Mouse (Mus musculus): ENCODE results near the gene Opn4.

The Opn4 gene

DNA sequence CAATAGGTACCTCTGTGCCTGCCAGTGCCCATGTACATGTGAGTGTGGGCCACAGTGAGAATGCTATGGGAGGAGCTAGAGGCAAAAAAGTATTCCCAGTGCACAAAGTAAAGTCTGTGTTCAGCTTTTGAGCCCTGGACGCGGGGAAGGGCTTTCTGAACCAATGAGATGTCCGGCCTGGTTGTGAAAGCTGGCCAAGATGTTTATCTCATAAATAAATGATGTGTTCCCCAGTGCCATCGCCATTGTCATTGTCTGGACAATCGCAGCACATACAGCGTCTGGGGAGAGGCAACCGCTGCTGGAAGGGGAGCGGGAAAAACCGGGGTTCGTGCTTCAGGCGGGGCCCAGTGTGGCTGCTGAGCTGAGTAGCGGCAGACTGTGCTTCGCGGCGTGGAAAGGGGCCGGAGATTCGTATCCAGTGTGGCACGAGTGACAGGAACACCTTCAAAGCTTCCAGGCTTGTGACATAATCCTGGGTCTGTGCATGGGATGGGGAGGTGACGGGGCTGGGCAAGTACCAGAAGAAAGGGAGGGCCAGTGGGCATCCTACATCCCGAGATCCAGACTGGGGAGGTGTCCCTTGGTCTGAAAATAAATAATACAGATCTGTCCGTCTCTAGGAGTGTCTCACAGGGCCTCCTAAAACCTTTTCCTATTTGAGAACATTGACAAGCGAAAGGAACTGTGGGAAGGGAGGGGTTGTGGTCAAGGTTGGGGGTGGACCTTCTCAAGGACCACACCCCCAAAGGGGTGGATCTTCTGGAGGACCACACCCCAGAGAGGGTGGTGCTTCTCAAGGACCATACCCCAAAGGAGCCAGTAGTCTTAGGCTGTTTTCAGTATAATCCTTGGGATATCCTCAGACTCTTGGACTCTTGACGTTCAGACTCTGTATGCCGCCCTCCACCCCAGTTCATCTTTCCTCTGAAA, 8.9 kb downstream of the Opn4 start:
- DNase-seq (ENCODE audit: low spot score in 2 of 2) = no peak

- DNase-seq (ENCODE audit: low spot score in 2 of 2) = no peak
Measured at GRCm38 (mm10) chr14:34590017-34590570, 9.8 kb downstream of the Opn4 start.

GRCm38 (mm10) chr14:34589185-34589713, 10.7 kb downstream of the Opn4 start:
- DNase-seq (ENCODE audit: low spot score in 2 of 2) = no peak

GRCm38 (mm10) chr14:34588498-34588897, 11.4 kb downstream of the Opn4 start, which contains the start of gene Ldb3:
Gene Ldb3 (minus strand): TSS chr14:34588682.
- DNase-seq (ENCODE audit: low spot score in 2 of 2) = no peak

GRCm38 (mm10) chr14:34588005-34588404, 11.9 kb downstream of the Opn4 start:
- DNase-seq (ENCODE audit: low spot score in 2 of 2) = no peak

GRCm38 (mm10) chr14:34586871-34587270, 13.1 kb downstream of the Opn4 start:
- DNase-seq (ENCODE audit: low spot score in 2 of 2) = no peak

DNA sequence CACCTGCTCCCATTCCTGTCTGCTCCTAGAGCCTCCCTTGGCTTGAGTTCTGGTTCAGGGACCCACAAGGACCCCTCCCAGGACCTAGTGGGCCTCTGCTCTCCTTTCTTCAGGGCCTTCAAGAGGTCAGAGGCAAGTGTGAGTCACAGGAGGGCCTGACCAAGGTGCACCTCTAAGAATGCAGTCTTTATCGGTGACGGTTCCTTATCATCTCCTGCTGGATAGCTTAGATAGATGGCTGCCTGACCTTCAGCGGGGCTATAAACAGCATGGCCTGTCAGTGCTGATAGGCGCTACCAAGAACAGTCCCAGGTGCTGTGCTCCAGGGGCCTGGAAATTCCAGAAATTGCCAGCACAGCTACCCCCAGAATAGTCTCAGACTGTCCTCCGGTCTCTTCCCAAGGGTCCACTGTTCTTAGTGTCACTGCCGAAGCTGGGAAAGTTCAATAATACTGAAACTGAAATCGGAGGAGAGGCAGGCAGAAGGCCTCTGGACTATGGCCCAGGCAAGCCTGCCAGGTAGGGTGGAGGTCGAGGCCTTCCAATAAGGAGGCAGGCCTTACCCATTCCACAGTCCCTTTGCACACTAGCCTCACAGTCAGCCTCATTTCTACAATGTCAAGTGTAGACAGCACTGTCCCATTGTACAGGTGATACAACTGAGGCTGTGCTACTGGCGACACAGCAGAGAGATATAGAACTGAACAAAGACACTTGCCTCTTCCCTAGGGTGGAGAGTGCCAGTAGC, 14.4 kb downstream of the Opn4 start:
- peak in 1 of 2 experiments; percentile 38 for DNase-seq (ENCODE audit: low spot score in 2 of 2)

GRCm38 (mm10) chr14:34582740-34583427, 17.1 kb downstream of the Opn4 start:
- no peak for DNase-seq (ENCODE audit: low spot score in 2 of 2)

DNA sequence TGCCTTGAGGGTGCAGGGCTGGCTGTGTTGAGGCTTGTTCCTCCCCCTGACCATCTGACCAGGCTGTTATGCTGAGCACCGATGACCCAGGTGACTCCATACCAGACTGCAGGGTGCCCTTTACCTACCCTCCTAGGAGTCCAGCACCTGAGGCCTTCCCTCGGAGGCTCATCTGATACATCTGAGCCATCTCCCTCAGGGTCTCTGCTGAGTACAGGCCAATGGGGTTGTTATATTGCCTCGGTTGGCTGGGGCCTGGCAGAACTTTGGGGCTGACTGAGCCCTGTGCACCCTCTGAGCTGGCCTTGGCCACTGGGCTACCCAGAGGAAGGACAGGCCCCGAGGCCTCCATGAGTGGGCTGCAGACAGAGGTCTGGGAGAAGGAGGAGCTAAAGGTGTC, 23.1 kb downstream of the Opn4 start:
- no peak for DNase-seq (ENCODE audit: low spot score in 2 of 2)

DNA sequence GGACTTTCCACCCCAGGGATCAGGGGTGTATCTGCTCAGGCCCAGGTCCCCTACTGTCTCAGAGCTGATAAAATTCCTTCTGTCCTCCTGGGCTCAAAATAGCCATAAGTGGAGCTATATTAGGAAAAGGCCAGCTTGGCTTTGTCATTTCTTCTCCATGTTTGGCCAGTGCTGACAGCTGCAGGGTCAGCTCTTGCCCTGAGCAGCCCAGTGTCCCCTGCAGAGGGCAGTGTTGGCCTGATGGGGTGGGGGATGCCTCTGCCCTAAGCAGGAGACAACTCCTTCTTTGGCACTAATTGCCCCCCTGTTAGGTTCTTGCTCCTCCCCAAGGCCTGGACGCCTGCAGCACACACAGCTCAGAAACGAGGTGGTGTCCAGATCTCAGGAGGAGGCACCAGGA, 25.9 kb downstream of the Opn4 start:
- DNase-seq (ENCODE audit: low spot score in 2 of 2) = no peak

GRCm38 (mm10) chr14:34573348-34573913, 26.5 kb downstream of the Opn4 start:
- DNase-seq (ENCODE audit: low spot score in 2 of 2) = no peak

GRCm38 (mm10) chr14:34571610-34572387, 28.1 kb downstream of the Opn4 start:
- DNase-seq (ENCODE audit: low spot score in 2 of 2) = no peak

GRCm38 (mm10) chr14:34570903-34571302, 29.0 kb downstream of the Opn4 start:
- no peak for DNase-seq (ENCODE audit: low spot score in 2 of 2)

GRCm38 (mm10) chr14:34570294-34570693, 29.6 kb downstream of the Opn4 start:
- DNase-seq (ENCODE audit: low spot score in 2 of 2) = peak; percentile 77 to 83

GRCm38 (mm10) chr14:34569534-34570194, 30.3 kb downstream of the Opn4 start:
- DNase-seq (ENCODE audit: low spot score in 2 of 2) = no peak

DNA sequence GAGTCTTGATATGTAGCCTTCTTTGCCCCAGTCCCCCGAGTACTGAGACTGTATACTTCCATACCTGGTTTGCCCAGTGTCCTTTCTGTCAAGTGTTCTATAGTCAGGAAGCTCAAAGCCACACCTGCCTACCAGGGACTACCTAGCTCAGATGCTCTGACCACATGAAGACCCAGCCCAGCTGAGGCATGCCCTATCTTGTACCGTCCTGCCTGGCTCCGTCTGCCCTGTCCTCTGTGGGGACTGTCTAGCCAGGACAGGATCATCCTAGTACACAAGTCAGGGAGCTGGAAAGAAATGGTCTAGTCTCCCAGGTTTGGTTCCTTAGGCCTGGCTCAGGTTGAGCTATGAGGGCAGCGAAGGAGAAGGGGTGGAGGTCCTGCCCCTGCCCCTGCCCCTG, 31.3 kb downstream of the Opn4 start:
- no peak for DNase-seq (ENCODE audit: low spot score in 2 of 2)

GRCm38 (mm10) chr14:34567697-34568096, 32.2 kb downstream of the Opn4 start:
- DNase-seq (ENCODE audit: low spot score in 2 of 2) = no peak

DNA sequence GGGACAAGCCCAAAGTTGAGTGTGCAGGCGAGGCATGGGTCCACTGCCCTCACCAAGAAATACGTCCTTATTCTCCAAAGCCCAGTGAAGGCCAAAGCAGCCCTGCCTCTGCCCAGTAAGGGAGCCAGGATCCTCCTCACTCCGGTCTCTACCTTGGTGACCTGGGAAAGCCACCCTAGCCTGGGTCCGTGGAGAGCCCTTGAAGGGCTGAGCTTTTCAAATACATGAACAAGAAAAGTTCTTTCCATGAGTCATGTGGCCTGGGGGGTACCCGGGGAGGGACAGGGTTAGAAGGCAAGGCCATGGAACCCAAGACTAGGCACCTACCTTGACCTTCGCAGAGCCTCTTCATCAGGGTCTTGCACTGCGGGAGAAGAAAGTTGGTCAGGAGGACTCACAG, 33.4 kb downstream of the Opn4 start:
- no peak for DNase-seq (ENCODE audit: low spot score in 2 of 2)

DNA sequence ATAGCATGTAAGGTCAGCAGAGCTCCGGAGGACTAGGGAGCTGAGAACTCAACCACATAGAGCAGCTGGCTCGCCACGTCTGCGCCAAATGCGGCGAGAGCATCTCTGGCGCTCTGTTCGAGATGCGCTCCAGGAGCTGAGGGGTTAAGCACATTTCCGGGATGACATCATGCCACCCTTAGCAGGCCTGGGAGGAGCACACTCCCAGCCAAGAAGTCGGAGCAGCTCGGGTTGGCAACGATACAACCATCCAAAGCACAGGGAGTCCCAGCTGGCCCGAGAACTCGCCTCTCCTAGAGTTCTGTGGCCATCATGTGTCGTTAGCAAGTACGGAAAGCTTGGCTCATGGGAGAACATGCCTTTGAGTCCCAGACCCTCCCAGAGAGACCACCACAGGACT, 34.2 kb downstream of the Opn4 start:
- DNase-seq (ENCODE audit: low spot score in 2 of 2) = peak in 1 of 2 experiments; percentile 59

GRCm38 (mm10) chr14:34564646-34565045, 35.3 kb downstream of the Opn4 start:
- DNase-seq (ENCODE audit: low spot score in 2 of 2) = no peak
